Mouse (Mus musculus): Measurements from ENCODE around the gene Cdk5rap1.
"Not testable (repeated sequence)": the region's sequence is repeated elsewhere in the genome, so short reads cannot be mapped to it uniquely, and the experiment has no call there.

The Cdk5rap1 gene

GRCm38 (mm10) chr2:154374807-154375601 is 2.2 kb upstream of the Cdk5rap1 start:
- no peak for DNase-seq (ENCODE audit: low spot score in 2 of 2)

- DNase-seq (ENCODE audit: low spot score in 2 of 2) = peak in 1 of 2 experiments; percentile 59
Observed at GRCm38 (mm10) chr2:154373961-154374632, 1.3 kb upstream of the Cdk5rap1 start.

GRCm38 (mm10) chr2:154372151-154372829 is 520 bp downstream of the Cdk5rap1 start:
- peak; percentile 69 to 84 for DNase-seq (ENCODE audit: low spot score in 2 of 2)

GRCm38 (mm10) chr2:154367510-154367909 is 5.3 kb downstream of the Cdk5rap1 start:
- no peak for DNase-seq (ENCODE audit: low spot score in 2 of 2)

GRCm38 (mm10) chr2:154354000-154354425 is 18.8 kb downstream of the Cdk5rap1 start:
- DNase-seq (ENCODE audit: low spot score in 2 of 2) = not testable (repeated sequence)

- no peak for DNase-seq (ENCODE audit: low spot score in 2 of 2)
Observed at GRCm38 (mm10) chr2:154348152-154348551, 24.7 kb downstream of the Cdk5rap1 start.

GRCm38 (mm10) chr2:154339356-154339755 is 33.5 kb downstream of the Cdk5rap1 start:
- no peak for DNase-seq (ENCODE audit: low spot score in 2 of 2)

- no peak for DNase-seq (ENCODE audit: low spot score in 2 of 2)
Observed at GRCm38 (mm10) chr2:154338161-154338560, 34.6 kb downstream of the Cdk5rap1 start.

GRCm38 (mm10) chr2:154335572-154335971 is 37.2 kb downstream of the Cdk5rap1 start:
- no peak for DNase-seq (ENCODE audit: low spot score in 2 of 2)

- DNase-seq (ENCODE audit: low spot score in 2 of 2) = no peak
Observed at GRCm38 (mm10) chr2:154326852-154327251, 46.0 kb downstream of the Cdk5rap1 start.

- DNase-seq (ENCODE audit: low spot score in 2 of 2) = not testable (repeated sequence)
Observed at GRCm38 (mm10) chr2:154313771-154314170, 59.0 kb downstream of the Cdk5rap1 start.

GRCm38 (mm10) chr2:154306927-154307326 is 65.9 kb downstream of the Cdk5rap1 start, which contains the start of gene Bpifb9b:
TSS of gene Bpifb9b (plus strand) at chr2:154307227.
- DNase-seq (ENCODE audit: low spot score in 2 of 2) = not testable (repeated sequence)

GRCm38 (mm10) chr2:154304604-154305003 is 68.2 kb downstream of the Cdk5rap1 start:
- not testable (repeated sequence) for DNase-seq (ENCODE audit: low spot score in 2 of 2)

GRCm38 (mm10) chr2:154301763-154302162 is 71.0 kb downstream of the Cdk5rap1 start:
- DNase-seq (ENCODE audit: low spot score in 2 of 2) = no peak

GRCm38 (mm10) chr2:154300496-154300895 is 72.3 kb downstream of the Cdk5rap1 start:
- DNase-seq (ENCODE audit: low spot score in 2 of 2) = peak in 1 of 2 experiments; percentile 48

GRCm38 (mm10) chr2:154294746-154295145 is 78.1 kb downstream of the Cdk5rap1 start:
- peak in 1 of 2 experiments; percentile 14 for DNase-seq (ENCODE audit: low spot score in 2 of 2)

GRCm38 (mm10) chr2:154292833-154293232 is 80.0 kb downstream of the Cdk5rap1 start:
- DNase-seq (ENCODE audit: low spot score in 2 of 2) = no peak

- not testable (repeated sequence) for DNase-seq (ENCODE audit: low spot score in 2 of 2)
Observed at GRCm38 (mm10) chr2:154291866-154292265, 80.9 kb downstream of the Cdk5rap1 start.
